Mouse (Mus musculus) liver, postnatal 0 days (tissue): ENCODE measurements around the gene Hic1. TPM values are rescaled to one million over a fixed set of nuclear protein-coding genes. Genes with fewer than 3 reads are reported as not detected.
A peak's percentile ranks its signal among the peaks of the same experiment; 100 is the strongest.

ENCODE experiments used
- ATAC-seq: fragments of 200-750 bp; cut with Nextera tagmentation; 2 replicates; pipeline ENCODE4 v1.8.0; 2017; ENCODE audit warnings: mild to moderate bottlenecking, moderate library complexity
- DNase-seq: peaks from one replicate; pipeline ENCODE4 v3.0.0-alpha.2; 2016
- H3K27ac ChIP-seq: fragments of 300-500 bp; sonication (generic); 2 replicates; pipeline ENCODE4 v1.5.1; 2014; ENCODE audit warnings: antibody characterized with exemption, moderate library complexity, mild to moderate bottlenecking, low read depth
- H3K27me3 ChIP-seq: fragments of 300-500 bp; sonication (generic); 2 replicates; pipeline ENCODE4 v1.6.1; 2014; ENCODE audit warnings: low read length, control low read depth, mixed read lengths; ENCODE audit not compliant: insufficient read depth
- H3K36me3 ChIP-seq: fragments of 300-500 bp; sonication (generic); replicated peaks from 2 replicates; pipeline ENCODE4 v1.6.1; 2014; ENCODE audit warnings: mild to moderate bottlenecking, control low read depth, low read length, moderate library complexity, mixed read lengths; ENCODE audit not compliant: insufficient read depth
- H3K4me1 ChIP-seq: fragments of 300-500 bp; sonication (generic); 2 replicates; pipeline ENCODE4 v1.6.1; 2014; ENCODE audit warnings: antibody characterized with exemption, mild to moderate bottlenecking, control low read depth; ENCODE audit not compliant: insufficient read depth
- H3K4me2 ChIP-seq: fragments of 300-500 bp; sonication (generic); 2 replicates; pipeline ENCODE4 v1.6.1; 2014; ENCODE audit warnings: low read depth, mild to moderate bottlenecking, low read length, moderate library complexity, mixed read lengths
- H3K4me3 ChIP-seq: fragments of 300-500 bp; sonication (generic); 2 replicates; pipeline ENCODE4 v1.5.1; 2014; ENCODE audit warnings: low read depth, low read length
- H3K9ac ChIP-seq: fragments of 300-500 bp; sonication (generic); replicated peaks from 2 replicates; pipeline ENCODE4 v1.6.1; 2014; ENCODE audit warnings: mild to moderate bottlenecking, moderate library complexity
- H3K9me3 ChIP-seq: fragments of 300-500 bp; sonication (generic); 2 replicates; pipeline ENCODE4 v1.6.1; 2016; ENCODE audit warnings: mild to moderate bottlenecking, control low read depth, low read length, mixed read lengths
- CTCF ChIP-seq: sonication (generic); IDR thresholded peaks from 2 replicates; pipeline ENCODE4 v1.5.1; 2016; ENCODE audit warnings: antibody characterized with exemption, low read depth
- EP300 ChIP-seq: IDR thresholded peaks from 2 replicates; pipeline ENCODE4 v1.6.1; 2016; ENCODE audit warnings: antibody characterized with exemption, low read depth, mild to moderate bottlenecking
- WGBS: fragments of 180-500 bp; shearing (Covaris S2); extraction: QIAGEN DNeasy Blood & Tissue Kit; methylation state at CpG from one replicate; pipeline ENCODE4 v1.1.7; 2014; ENCODE audit not compliant: insufficient replicate concordance; 5-methylcytosine and 5-hydroxymethylcytosine counted together
- polyA plus RNA-seq: library from polyadenylated mRNA; unstranded; fragments of >200 nt; fragmentation: Nextera tagmentation; extraction: Ambion mirVana; gene quantifications from 2 replicates; pipeline ENCODE4 v1.2.1, GENCODE M21; 2015

Gene Hic1
- polyA plus RNA-seq, 1 experiment from 2014 or later, result 1.1 TPM

DNA sequence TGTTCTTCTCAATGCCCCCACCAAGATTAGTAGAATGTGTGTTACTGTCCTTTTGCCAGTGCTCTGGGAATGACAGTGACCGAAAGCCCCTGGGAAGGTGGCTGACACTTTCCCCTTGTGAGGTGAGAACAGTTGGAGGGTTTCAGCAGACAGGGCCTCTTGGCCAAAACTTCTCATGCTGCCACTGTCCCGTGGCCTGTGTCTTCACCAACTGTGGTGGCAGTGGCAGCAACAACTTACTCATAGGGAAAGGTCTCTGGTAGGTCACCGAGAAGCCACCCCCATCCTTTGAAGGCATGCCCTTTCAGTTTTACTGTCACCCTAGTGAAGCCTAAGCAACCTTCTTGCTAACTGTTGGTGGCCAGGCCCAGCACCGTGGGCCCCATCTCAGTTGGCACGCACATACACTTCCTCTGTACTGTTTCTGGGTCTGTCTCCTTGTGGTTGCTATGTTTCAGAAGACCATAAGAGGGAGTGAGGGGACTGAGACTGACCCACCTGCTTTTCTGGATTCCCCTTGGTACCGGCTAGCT lies 15.2 kb downstream of the Hic1 start:
- Histone ChIP-seq H3K4me3 (no peak overlapping the region), H3K27ac (peak overlapping the region; percentile 67), H3K9me3 (no peaks in the 10 kb centered on the region), H3K27me3 (no peaks in the 10 kb centered on the region), H3K36me3 (peaks cover 9% of the 10 kb centered on the region; the same call in 1 of the 2 replicates), H3K9ac (no peak overlapping the region), H3K4me2 (no peak overlapping the region), H3K4me1 (peaks cover 15% of the 10 kb centered on the region)
- ATAC-seq, result no peak
- 46% methylated on average over 6 of the region's 6 CpGs for WGBS
- TF ChIP-seq EP300 (no peak), CTCF (peak; percentile 41)
- no peak for DNase-seq

DNA sequence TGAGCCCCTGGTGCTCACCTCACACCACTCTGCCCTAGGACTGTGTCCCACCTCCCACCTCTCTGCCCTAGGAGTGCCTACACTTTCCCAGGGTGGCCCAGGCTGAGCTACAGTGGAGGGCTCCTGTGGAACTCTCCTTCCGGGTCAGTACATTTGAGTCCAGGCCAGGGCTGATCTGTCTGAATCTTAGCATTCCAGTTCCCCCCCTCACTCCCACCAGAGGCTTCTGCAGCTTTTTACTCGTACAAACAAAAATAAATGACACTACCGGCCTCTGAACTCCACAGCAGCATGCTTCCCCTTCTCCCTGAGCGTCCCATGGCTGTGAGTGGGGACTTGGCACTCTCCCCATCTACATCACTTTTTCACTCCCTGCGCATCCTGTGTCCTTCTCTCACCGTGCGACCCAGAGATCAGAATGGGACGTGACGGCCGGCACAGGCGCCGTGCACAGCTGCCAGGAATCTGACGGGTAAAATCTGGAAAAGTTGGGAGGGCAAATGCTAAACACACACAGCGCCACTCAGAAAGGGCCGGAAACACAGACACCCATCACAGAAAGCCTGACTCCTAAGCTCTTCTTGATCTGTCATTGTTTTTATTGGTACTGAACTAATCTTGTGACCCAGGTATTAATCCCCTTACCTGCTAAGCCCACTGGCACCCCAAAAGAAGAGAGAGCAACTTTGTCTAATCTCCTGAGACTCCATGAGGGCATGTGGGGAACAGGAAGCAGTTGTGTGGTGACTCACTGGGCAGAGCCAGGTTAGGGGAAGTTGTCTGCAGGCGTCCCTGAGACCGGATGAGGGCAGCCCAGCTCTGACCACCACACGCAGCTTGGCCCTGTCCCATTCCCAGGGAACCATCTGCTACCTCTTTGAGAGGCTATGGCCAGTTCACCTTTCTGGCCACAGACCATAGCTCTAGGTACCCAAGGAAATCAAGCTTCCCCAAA lies 16.4 kb downstream of the Hic1 start:
- no peak overlapping the region for H3K4me2 ChIP-seq
- TF ChIP-seq CTCF (peak; percentile 12; the same call in 1 of the 2 replicates), EP300 (no peak)
- DNase-seq (peak; percentile 46), ATAC-seq (peak; percentile 61; the same call in 1 of the 2 replicates)
- WGBS, result 54% methylated on average over 18 of the region's 18 CpGs
- H3K9ac ChIP-seq, result no peak overlapping the region
- H3K4me1 ChIP-seq, result peaks cover 13% of the 10 kb centered on the region
- H3K27ac ChIP-seq, result peak overlapping the region; percentile 67
- no peak overlapping the region for H3K4me3 ChIP-seq
- H3K9me3 ChIP-seq, result no peaks in the 10 kb centered on the region
- peaks cover 11% of the 10 kb centered on the region; the same call in 1 of the 2 replicates for H3K36me3 ChIP-seq
- no peaks in the 10 kb centered on the region for H3K27me3 ChIP-seq

DNA sequence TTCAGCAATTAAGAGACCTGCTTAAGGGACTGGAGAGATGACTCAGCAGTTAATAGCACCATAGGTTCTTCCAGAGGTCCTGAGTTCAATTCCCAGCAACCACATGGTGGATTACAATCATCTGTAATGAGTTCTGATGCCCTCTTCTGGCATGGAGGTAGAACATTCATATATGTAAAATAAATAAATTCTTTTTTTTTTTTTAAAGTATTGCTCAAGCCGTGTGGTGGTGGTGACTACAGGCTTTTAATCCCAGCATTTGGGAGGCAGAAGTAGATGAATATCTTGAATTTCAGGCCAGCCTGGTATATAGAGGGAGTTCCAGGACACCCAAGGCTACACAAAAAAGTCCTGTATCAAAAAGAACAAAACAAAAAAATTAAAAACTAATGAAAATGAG lies 19.0 kb downstream of the Hic1 start:
- H3K4me3 ChIP-seq, result no peak overlapping the region
- H3K4me2 ChIP-seq, result no peak overlapping the region
- DNase-seq (no peak), ATAC-seq (no peak)
- H3K36me3 ChIP-seq, result peaks cover 11% of the 10 kb centered on the region; the same call in 1 of the 2 replicates
- no peaks in the 10 kb centered on the region for H3K9me3 ChIP-seq
- WGBS, result 60% methylated on average over 1 of the region's 1 CpGs
- H3K9ac ChIP-seq, result no peak overlapping the region
- TF ChIP-seq CTCF (no peak), EP300 (no peak)
- H3K27ac ChIP-seq, result no peak overlapping the region
- no peaks in the 10 kb centered on the region for H3K27me3 ChIP-seq
- peaks cover 19% of the 10 kb centered on the region for H3K4me1 ChIP-seq

DNA sequence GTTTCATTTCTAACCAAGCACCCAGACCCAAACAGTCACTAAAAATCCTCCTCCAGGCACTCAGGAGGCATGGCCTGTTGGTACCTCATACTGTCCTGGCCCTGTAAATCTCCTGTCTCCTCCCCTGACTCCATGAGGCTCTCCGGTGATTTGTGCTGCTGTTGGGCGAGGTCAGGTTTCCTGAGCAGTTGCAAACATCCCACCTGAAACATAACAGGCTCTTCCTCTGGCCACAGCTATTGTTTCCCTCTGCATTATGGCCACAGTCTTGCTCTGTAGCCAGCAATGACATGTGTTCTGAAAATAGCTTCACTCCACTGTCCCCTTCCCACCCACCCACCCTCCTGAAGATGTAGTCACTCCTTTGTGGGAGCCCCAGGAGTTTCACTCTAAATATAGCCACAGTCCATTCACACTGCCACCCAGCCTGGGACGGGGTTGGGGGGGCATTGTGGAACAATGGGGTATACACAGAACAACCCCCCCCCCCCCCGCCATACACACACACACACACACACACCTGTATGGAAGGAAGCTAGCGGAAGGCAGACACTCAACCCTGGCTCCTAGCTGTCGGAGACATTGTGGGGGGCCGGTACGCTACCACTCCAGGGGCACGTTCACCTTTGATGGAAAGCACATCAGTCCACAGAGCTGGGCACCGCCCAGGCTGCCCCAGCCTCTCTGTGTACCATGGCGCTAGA lies 20.8 kb downstream of the Hic1 start:
- no peak overlapping the region for H3K4me3 ChIP-seq
- no peak overlapping the region for H3K4me2 ChIP-seq
- H3K9ac ChIP-seq, result no peak overlapping the region
- 84% methylated on average over 10 of the region's 11 CpGs for WGBS
- TF ChIP-seq CTCF, result no peak
- TF ChIP-seq EP300, result no peak
- peaks cover 14% of the 10 kb centered on the region for H3K4me1 ChIP-seq
- H3K27me3 ChIP-seq, result no peaks in the 10 kb centered on the region
- DNase-seq (no peak), ATAC-seq (peak; percentile 7; the same call in 1 of the 2 replicates)
- no peaks in the 10 kb centered on the region for H3K9me3 ChIP-seq
- peaks cover 16% of the 10 kb centered on the region; the same call in 1 of the 2 replicates for H3K36me3 ChIP-seq
- 0 out of 2 replicates have a peak overlapping the region, but pooled peaks have one; percentile 11 for H3K27ac ChIP-seq

GRCm38 (mm10) chr11:75147846-75148168 lies 21.5 kb downstream of the Hic1 start:
- H3K4me3 ChIP-seq, result no peak overlapping the region
- H3K27ac ChIP-seq, result 0 out of 2 replicates have a peak overlapping the region, but pooled peaks have one; percentile 11
- no peak overlapping the region for H3K9ac ChIP-seq
- ATAC-seq (peak; percentile 40), DNase-seq (no peak)
- TF ChIP-seq EP300, result no peak
- TF ChIP-seq CTCF, result 0 out of 2 replicates have a peak, but pooled peaks have one; percentile 10
- H3K4me2 ChIP-seq, result no peak overlapping the region
- no peaks in the 10 kb centered on the region for H3K9me3 ChIP-seq
- peaks cover 20% of the 10 kb centered on the region; the same call in 1 of the 2 replicates for H3K36me3 ChIP-seq
- H3K4me1 ChIP-seq, result peaks cover 14% of the 10 kb centered on the region
- WGBS, result 44% methylated on average over 3 of the region's 3 CpGs
- no peaks in the 10 kb centered on the region for H3K27me3 ChIP-seq
